Mouse (Mus musculus) heart, adult 2 months (tissue): Measurements from ENCODE around the gene Srrm3.

Source experiments
- CTCF ChIP-seq: fragments of 200-600 bp; IDR thresholded peaks from 2 replicates; pipeline ENCODE4 v1.8.1; 2022; ENCODE audit warnings: antibody characterized with exemption, mild to moderate bottlenecking, moderate library complexity
- EP300 ChIP-seq: fragments of 200-500 bp; IDR thresholded peaks from 2 replicates; pipeline ENCODE4 v1.6.1; 2011; ENCODE audit warnings: low read depth, low read length, control low read depth; ENCODE audit not compliant: insufficient read depth
- POLR2A ChIP-seq: fragments of 200-500 bp; IDR thresholded peaks from 2 replicates; pipeline ENCODE4 v1.6.1; 2011; ENCODE audit warnings: mild to moderate bottlenecking, low read depth, low read length, control low read depth; ENCODE audit not compliant: insufficient read depth

DNA sequence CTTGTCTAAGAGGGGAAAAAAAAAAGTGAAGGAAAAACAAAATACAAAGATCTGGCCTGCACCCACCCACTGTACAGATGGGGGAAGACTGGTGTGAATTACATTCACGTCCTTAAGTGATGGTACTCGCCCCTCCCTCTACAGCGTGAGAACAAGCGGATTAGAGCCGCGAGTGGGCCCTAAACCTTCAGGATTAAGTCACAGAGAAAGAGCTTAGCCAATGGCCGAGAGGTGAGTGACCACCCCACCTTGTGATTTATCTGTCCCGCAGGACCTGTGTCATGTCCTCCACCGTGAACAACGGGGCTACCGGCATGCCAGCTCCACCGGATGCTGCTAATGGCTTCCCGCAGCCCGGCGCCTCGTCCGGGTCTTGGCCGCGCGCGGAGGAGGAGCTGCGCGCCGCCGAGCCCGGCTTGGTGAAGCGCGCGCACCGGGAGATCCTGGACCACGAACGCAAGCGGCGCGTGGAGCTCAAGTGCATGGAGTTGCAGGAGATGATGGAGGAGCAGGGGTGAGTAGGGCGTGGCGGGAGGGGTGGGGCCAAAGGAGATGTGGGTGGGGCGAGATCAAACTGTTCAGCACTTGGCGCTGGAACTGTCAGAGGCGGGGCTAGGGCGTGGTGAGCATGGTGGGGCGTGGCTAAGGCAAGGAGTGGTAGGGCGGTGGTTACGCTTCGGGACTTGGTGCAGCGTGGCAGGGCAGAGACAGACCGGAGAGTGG, 28.2 kb downstream of the Srrm3 start:
- TF ChIP-seq CTCF: no peak
- no peak for TF ChIP-seq POLR2A
- no peak for TF ChIP-seq EP300
